Mouse (Mus musculus): ENCODE measurements around the gene Borcs8. TPM values are rescaled to one million over a fixed set of nuclear protein-coding genes. Genes with fewer than 3 reads are reported as not detected.

The Borcs8 gene
- polyA plus RNA-seq, 1 experiment from 2014 or later: 44.7 TPM

GRCm38 (mm10) chr8:70160015-70160414 lies 20.7 kb downstream of the Borcs8 start:
- Histone ChIP-seq H3K4me3 (replicated peaks) (no peak overlapping the region), H3K9me3 (no peaks in the 10 kb centered on the region), H3K27ac (no peak overlapping the region), H3K4me1 (replicated peaks) (peaks cover 8% of the 10 kb centered on the region), H3K9ac (replicated peaks) (no peak overlapping the region), H3K36me3 (no peaks in the 10 kb centered on the region), H3K27me3 (peaks cover 23% of the 10 kb centered on the region), H3K4me2 (no peak overlapping the region)
- ATAC-seq (ENCODE audit: insufficient number of reproducible peaks, insufficient read depth, low FRiP score, low TSS enrichment, low read depth): no peak
- WGBS: 68% methylated on average over 13 of the region's 13 CpGs

GRCm38 (mm10) chr8:70163316-70163715 lies 24.0 kb downstream of the Borcs8 start:
- no peaks in the 10 kb centered on the region for H3K36me3 ChIP-seq
- H3K4me1 ChIP-seq (replicated peaks): peaks cover 9% of the 10 kb centered on the region
- no peak overlapping the region for H3K4me2 ChIP-seq
- no peak for ATAC-seq (ENCODE audit: insufficient number of reproducible peaks, insufficient read depth, low FRiP score, low TSS enrichment, low read depth)
- WGBS: 88% methylated on average over 3 of the region's 3 CpGs
- H3K27ac ChIP-seq: no peak overlapping the region
- H3K4me3 ChIP-seq (replicated peaks): no peak overlapping the region
- peaks cover 43% of the 10 kb centered on the region for H3K27me3 ChIP-seq
- no peaks in the 10 kb centered on the region for H3K9me3 ChIP-seq
- no peak overlapping the region for H3K9ac ChIP-seq (replicated peaks)

GRCm38 (mm10) chr8:70166504-70167110 lies 27.3 kb downstream of the Borcs8 start:
- peak overlapping the region; percentile 25 for H3K4me3 ChIP-seq (replicated peaks)
- H3K9me3 ChIP-seq: no peaks in the 10 kb centered on the region
- no peak overlapping the region; the same call in 1 of the 2 replicates for H3K9ac ChIP-seq (replicated peaks)
- peak overlapping the region; percentile 58 for H3K4me2 ChIP-seq
- H3K27me3 ChIP-seq: peaks cover 40% of the 10 kb centered on the region
- peak; percentile 79 for ATAC-seq (ENCODE audit: insufficient number of reproducible peaks, insufficient read depth, low FRiP score, low TSS enrichment, low read depth)
- peaks cover 5% of the 10 kb centered on the region; the same call in 1 of the 2 replicates for H3K4me1 ChIP-seq (replicated peaks)
- no peaks in the 10 kb centered on the region for H3K36me3 ChIP-seq
- 3% methylated on average over 21 of the region's 21 CpGs for WGBS
- no peak overlapping the region for H3K27ac ChIP-seq

DNA sequence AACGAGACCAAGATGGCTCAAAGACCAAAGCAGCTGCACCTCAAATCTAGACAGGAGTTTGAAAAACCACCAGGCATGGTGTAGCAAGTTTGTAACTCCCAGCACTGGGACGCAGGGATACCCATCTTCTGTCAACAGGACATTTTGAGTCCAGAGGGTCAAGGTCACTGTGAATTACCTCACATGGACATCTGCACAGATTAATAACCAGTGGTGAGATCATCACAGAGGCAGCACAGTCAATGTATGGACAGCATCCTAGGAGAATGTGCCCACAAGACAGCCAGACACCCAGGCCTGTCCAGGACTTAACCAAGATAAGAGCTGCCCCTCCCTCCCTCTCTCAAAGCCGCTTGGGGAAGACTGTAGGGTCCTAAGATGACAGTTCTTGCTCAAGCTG lies 30.8 kb downstream of the Borcs8 start:
- ATAC-seq (ENCODE audit: insufficient number of reproducible peaks, insufficient read depth, low FRiP score, low TSS enrichment, low read depth): no peak
- 83% methylated on average over 3 of the region's 3 CpGs for WGBS
- no peak overlapping the region for H3K4me3 ChIP-seq (replicated peaks)

GRCm38 (mm10) chr8:70170748-70171147 lies 31.4 kb downstream of the Borcs8 start:
- H3K4me1 ChIP-seq (replicated peaks): peaks cover 17% of the 10 kb centered on the region
- no peaks in the 10 kb centered on the region for H3K9me3 ChIP-seq
- H3K27ac ChIP-seq: no peak overlapping the region
- ATAC-seq (ENCODE audit: insufficient number of reproducible peaks, insufficient read depth, low FRiP score, low TSS enrichment, low read depth): no peak
- H3K4me3 ChIP-seq (replicated peaks): no peak overlapping the region
- 86% methylated on average over 3 of the region's 3 CpGs for WGBS
- H3K27me3 ChIP-seq: peaks cover 17% of the 10 kb centered on the region
- H3K9ac ChIP-seq (replicated peaks): no peak overlapping the region
- H3K4me2 ChIP-seq: no peak overlapping the region
- H3K36me3 ChIP-seq: peaks cover 3% of the 10 kb centered on the region; the same call in 1 of the 2 replicates

More for the DNA sequence above, 30.8 kb downstream of the Borcs8 start:
- Histone ChIP-seq H3K27me3 (peaks cover 23% of the 10 kb centered on the region), H3K9me3 (no peaks in the 10 kb centered on the region), H3K36me3 (no peaks in the 10 kb centered on the region), H3K27ac (no peak overlapping the region), H3K4me1 (replicated peaks) (peaks cover 17% of the 10 kb centered on the region), H3K4me2 (no peak overlapping the region), H3K9ac (replicated peaks) (no peak overlapping the region)

- peaks cover 3% of the 10 kb centered on the region; the same call in 1 of the 2 replicates for H3K36me3 ChIP-seq
- no peak overlapping the region for H3K4me3 ChIP-seq (replicated peaks)
- WGBS: 85% methylated on average over 7 of the region's 7 CpGs
- no peak overlapping the region for H3K27ac ChIP-seq
- H3K27me3 ChIP-seq: peaks cover 12% of the 10 kb centered on the region
- peaks cover 14% of the 10 kb centered on the region for H3K4me1 ChIP-seq (replicated peaks)
- H3K4me2 ChIP-seq: 0 out of 2 replicates have a peak overlapping the region, but pooled peaks have one; percentile 56
- H3K9ac ChIP-seq (replicated peaks): no peak overlapping the region
- no peak; the same call in 1 of the 2 replicates for ATAC-seq (ENCODE audit: insufficient number of reproducible peaks, insufficient read depth, low FRiP score, low TSS enrichment, low read depth)
- no peaks in the 10 kb centered on the region for H3K9me3 ChIP-seq
These were observed 31.9 kb downstream of the Borcs8 start for GRCm38 (mm10) chr8:70171240-70171639.

DNA sequence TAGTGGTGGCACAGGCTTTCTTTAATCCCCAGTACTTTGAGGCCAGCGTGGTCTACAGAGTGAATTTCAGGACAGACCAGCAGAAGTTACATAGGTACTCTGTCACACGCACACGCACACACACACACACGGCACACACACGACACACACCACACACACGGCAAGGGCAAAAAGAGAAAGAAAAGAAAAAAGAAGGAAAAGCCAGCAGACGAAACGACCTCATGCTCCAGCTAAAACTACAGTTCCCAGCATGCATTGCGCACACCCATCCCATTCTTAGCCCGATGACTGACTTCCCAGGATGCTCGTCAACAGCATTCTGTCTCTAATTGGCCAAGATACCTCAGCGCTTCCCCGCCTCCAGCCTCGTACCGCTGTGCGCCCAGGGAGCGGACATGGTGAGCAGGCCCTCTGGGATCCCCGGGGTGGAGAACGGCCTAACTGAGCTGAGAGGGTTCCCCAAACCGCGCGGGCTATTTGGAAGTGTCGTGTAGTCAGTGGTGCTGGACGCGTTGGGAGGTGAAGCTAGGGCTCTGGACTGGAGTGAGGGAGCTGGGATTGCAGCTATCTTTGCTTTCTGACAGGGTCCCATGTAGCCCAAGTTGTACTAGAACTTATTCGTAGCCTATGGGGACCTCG lies 32.9 kb downstream of the Borcs8 start, which contains the start of gene Tmem161a:
Tmem161a (plus strand) TSS at position 314 of the 639 bp plus-strand sequence.
- whole genome bisulfite sequencing: 3% methylated on average over 27 of the region's 27 CpGs
- peak within 1 kb of the TSS; percentile 13; the same call in 1 of the 2 replicates for H3K27ac ChIP-seq
- 0 out of 2 replicates have a peak, but pooled peaks cover 4% of the 10 kb centered on the region for H3K27me3 ChIP-seq
- peak; percentile 86 for ATAC-seq (ENCODE audit: insufficient number of reproducible peaks, insufficient read depth, low FRiP score, low TSS enrichment, low read depth)
- no peaks in the 10 kb centered on the region for H3K9me3 ChIP-seq
- peak within 1 kb of the TSS; percentile 72 for H3K4me3 ChIP-seq (replicated peaks)
- H3K4me1 ChIP-seq (replicated peaks): peaks cover 14% of the 10 kb centered on the region
- H3K4me2 ChIP-seq: peak within 1 kb of the TSS; percentile 56
- peak within 1 kb of the TSS; percentile 66 for H3K9ac ChIP-seq (replicated peaks)
- H3K36me3 ChIP-seq: peaks cover 10% of the 10 kb centered on the region

DNA sequence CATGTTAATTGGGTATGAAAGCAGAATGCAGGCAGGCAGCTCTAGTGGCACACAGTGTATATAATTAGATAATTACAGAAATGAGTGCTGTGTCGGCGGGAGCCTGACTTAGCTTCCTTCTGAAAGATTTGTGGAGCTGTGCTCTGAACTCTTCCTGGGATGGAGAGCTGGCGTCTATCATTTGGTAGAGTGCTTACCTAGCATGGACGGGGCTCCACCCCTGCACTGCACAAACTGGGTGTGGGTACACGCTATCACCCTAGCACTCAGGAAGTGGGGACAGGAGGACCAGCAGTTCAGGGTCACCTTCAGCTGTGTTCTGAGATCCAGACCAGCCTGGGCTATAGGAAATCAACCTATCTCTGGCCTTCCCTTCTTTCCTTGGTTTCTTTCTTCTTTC lies 34.0 kb downstream of the Borcs8 start:
- Histone ChIP-seq H3K9ac (replicated peaks) (no peak overlapping the region), H3K4me3 (replicated peaks) (peak overlapping the region; percentile 72), H3K4me1 (replicated peaks) (peaks cover 14% of the 10 kb centered on the region), H3K27ac (no peak overlapping the region), H3K9me3 (no peaks in the 10 kb centered on the region), H3K27me3 (0 out of 2 replicates have a peak, but pooled peaks cover 2% of the 10 kb centered on the region), H3K36me3 (peaks cover 18% of the 10 kb centered on the region), H3K4me2 (peak overlapping the region; percentile 56)
- WGBS: 81% methylated on average over 5 of the region's 5 CpGs
- ATAC-seq (ENCODE audit: insufficient number of reproducible peaks, insufficient read depth, low FRiP score, low TSS enrichment, low read depth): no peak

DNA sequence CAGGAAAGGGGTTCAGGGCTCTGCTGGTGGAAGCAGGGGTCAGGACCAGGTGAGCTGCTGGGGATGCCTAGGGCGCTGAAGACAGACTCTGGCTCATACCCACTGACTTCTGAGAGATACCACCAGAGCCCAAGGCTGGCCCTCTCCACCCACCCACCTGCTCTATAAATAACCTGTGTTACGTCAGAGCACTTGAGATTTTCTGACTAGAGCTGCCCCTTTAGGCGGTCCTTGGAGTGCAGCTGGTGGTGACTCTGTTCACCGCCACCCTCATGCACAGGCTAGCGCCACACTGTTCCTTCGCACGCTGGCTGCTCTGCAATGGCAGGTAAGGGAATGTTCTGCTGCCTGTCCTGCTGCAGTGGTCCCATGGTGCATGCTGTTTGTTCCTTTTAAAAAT lies 34.8 kb downstream of the Borcs8 start:
- no peak for ATAC-seq (ENCODE audit: insufficient number of reproducible peaks, insufficient read depth, low FRiP score, low TSS enrichment, low read depth)
- H3K9ac ChIP-seq (replicated peaks): no peak overlapping the region
- WGBS: 84% methylated on average over 7 of the region's 7 CpGs

DNA sequence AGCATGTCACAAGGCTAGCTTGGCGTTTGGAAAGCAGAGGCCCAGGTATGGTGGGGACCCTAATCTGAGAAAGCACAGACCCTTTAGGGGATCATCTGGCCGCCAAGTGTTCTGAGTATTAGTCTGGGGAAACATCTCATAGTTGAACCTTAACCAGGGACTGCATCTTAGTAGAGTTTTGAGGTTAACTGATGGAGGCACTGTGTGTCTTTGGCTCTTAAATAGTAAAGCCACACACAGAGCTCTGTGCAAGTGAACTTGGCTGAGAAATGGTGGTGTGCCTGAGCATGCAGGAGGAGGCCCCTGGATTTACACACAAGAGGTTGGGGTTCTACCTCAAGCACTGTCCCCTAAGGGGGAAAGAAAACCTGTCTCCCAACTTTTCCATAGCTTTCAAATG lies 38.9 kb downstream of the Borcs8 start:
- WGBS: 88% methylated on average over 2 of the region's 2 CpGs
- ATAC-seq (ENCODE audit: insufficient number of reproducible peaks, insufficient read depth, low FRiP score, low TSS enrichment, low read depth): no peak
- Histone ChIP-seq H3K9ac (replicated peaks) (no peak overlapping the region), H3K27ac (no peak overlapping the region), H3K27me3 (no peaks in the 10 kb centered on the region), H3K4me1 (replicated peaks) (peaks cover 15% of the 10 kb centered on the region), H3K9me3 (no peaks in the 10 kb centered on the region), H3K36me3 (peaks cover 60% of the 10 kb centered on the region), H3K4me2 (no peak overlapping the region), H3K4me3 (replicated peaks) (no peak overlapping the region)

More for the DNA sequence above, 34.8 kb downstream of the Borcs8 start:
- no peak overlapping the region for H3K4me2 ChIP-seq
- no peak overlapping the region for H3K27ac ChIP-seq
- H3K4me3 ChIP-seq (replicated peaks): no peak overlapping the region
- H3K36me3 ChIP-seq: peaks cover 26% of the 10 kb centered on the region
- no peaks in the 10 kb centered on the region for H3K27me3 ChIP-seq
- peaks cover 14% of the 10 kb centered on the region for H3K4me1 ChIP-seq (replicated peaks)
- no peaks in the 10 kb centered on the region for H3K9me3 ChIP-seq

- Histone ChIP-seq H3K36me3 (peaks cover 68% of the 10 kb centered on the region), H3K4me3 (replicated peaks) (no peak overlapping the region), H3K4me2 (no peak overlapping the region), H3K27me3 (no peaks in the 10 kb centered on the region), H3K9me3 (no peaks in the 10 kb centered on the region), H3K27ac (no peak overlapping the region), H3K9ac (replicated peaks) (no peak overlapping the region), H3K4me1 (replicated peaks) (peaks cover 11% of the 10 kb centered on the region)
- 96% methylated on average over 4 of the region's 4 CpGs for WGBS
- ATAC-seq (ENCODE audit: insufficient number of reproducible peaks, insufficient read depth, low FRiP score, low TSS enrichment, low read depth): no peak
These were observed 39.8 kb downstream of the Borcs8 start for GRCm38 (mm10) chr8:70179082-70179481.
